Mouse (Mus musculus) MEL (cell line): ENCODE measurements around the gene Gm5868.

Source experiments
- BHLHE40 ChIP-seq: IDR thresholded peaks from 2 replicates; pipeline ENCODE4 v1.6.1; 2012; ENCODE audit warnings: low read depth, mild to moderate bottlenecking, inconsistent platforms, low read length, improper control_type of control experiment, borderline replicate concordance
- CTCF ChIP-seq, 3 experiments: IDR thresholded peaks in 2 of 3; conservative IDR thresholded peaks in 1 of 3; 2 replicates each; pipeline ENCODE4 v1.5.1; 2011 to 2012; ENCODE audit warnings: low read length in 3 of 3, low read depth in 2 of 3, mild to moderate bottlenecking in 2 of 3, improper control_type of control experiment in 1 of 3, inconsistent platforms in 1 of 3, mixed read lengths in 1 of 3, moderate library complexity in 1 of 3; ENCODE audit not compliant: control insufficient read depth in 1 of 3, insufficient read depth in 1 of 3, poor library complexity in 1 of 3, severe bottlenecking in 1 of 3
- EP300 ChIP-seq, 2 experiments: IDR thresholded peaks; 2 replicates each; pipeline ENCODE4 v1.6.1; 2011; ENCODE audit warnings: improper control_type of control experiment in 2 of 2, low read length in 2 of 2, low read depth in 1 of 2, mild to moderate bottlenecking in 1 of 2
- HCFC1 ChIP-seq: IDR thresholded peaks from 2 replicates; pipeline ENCODE4 v1.6.1; 2012; ENCODE audit warnings: low read depth, mild to moderate bottlenecking, inconsistent platforms, low read length, improper control_type of control experiment, moderate library complexity
- NRF1 ChIP-seq: IDR thresholded peaks from 2 replicates; pipeline ENCODE4 v1.6.1; 2014; ENCODE audit warnings: low read depth, mild to moderate bottlenecking, inconsistent platforms, low read length, improper control_type of control experiment, moderate library complexity; ENCODE audit not compliant: poor library complexity, insufficient read depth, severe bottlenecking
- POLR2A ChIP-seq, 2 experiments: IDR thresholded peaks; 2 replicates each; pipeline ENCODE4 v1.6.1; 2011 to 2012; ENCODE audit warnings: low read length in 2 of 2, mild to moderate bottlenecking in 2 of 2, control low read depth in 1 of 2, improper control_type of control experiment in 1 of 2, low read depth in 1 of 2, moderate library complexity in 1 of 2; ENCODE audit not compliant: control insufficient read depth in 1 of 2, insufficient read depth in 1 of 2, poor library complexity in 1 of 2
- POLR2AphosphoS2 ChIP-seq: IDR thresholded peaks from 2 replicates; pipeline ENCODE4 v1.6.1; 2011; ENCODE audit warnings: low read length, improper control_type of control experiment
- RCOR1 ChIP-seq: IDR thresholded peaks from 2 replicates; pipeline ENCODE4 v1.6.1; 2012; ENCODE audit warnings: low read depth, mild to moderate bottlenecking, inconsistent platforms, low read length, improper control_type of control experiment
- TBP ChIP-seq: IDR thresholded peaks from 2 replicates; pipeline ENCODE4 v1.8.0; 2011; ENCODE audit warnings: low read depth, low read length, improper control_type of control experiment
- UBTF ChIP-seq: IDR thresholded peaks from 2 replicates; pipeline ENCODE4 v1.6.1; 2012; ENCODE audit warnings: low read depth, mild to moderate bottlenecking, inconsistent platforms, low read length, improper control_type of control experiment, moderate library complexity, borderline replicate concordance; ENCODE audit not compliant: insufficient read depth
- USF2 ChIP-seq, 2 experiments: IDR thresholded peaks; 2 replicates each; pipeline ENCODE4 v1.6.1; 2011 to 2012; ENCODE audit warnings: improper control_type of control experiment in 2 of 2, low read length in 2 of 2, borderline replicate concordance in 1 of 2, inconsistent platforms in 1 of 2, low read depth in 1 of 2, mild to moderate bottlenecking in 1 of 2; ENCODE audit not compliant: insufficient read depth in 1 of 2
- ZKSCAN1 ChIP-seq: IDR thresholded peaks from 2 replicates; pipeline ENCODE4 v1.6.1; 2012; ENCODE audit warnings: low read depth, mild to moderate bottlenecking, inconsistent platforms, low read length, improper control_type of control experiment, moderate library complexity
- ZMIZ1 ChIP-seq: IDR thresholded peaks from 2 replicates; pipeline ENCODE4 v1.6.1; 2012; ENCODE audit warnings: low read depth, mild to moderate bottlenecking, inconsistent platforms, low read length, improper control_type of control experiment, moderate library complexity

GRCm38 (mm10) chr5:72636576-72636975 is 49.2 kb upstream of the Gm5868 start:
- TF ChIP-seq CTCF (IDR thresholded peaks at IDR 0.05 in 2 of 3, conservative IDR thresholded peaks at IDR 0.05 in 1 of 3; ENCODE audit: control insufficient read depth in 1 of 3, insufficient read depth in 1 of 3, low read depth in 2 of 3, low read length in 3 of 3, poor library complexity in 1 of 3, severe bottlenecking in 1 of 3) (no peak), POLR2AphosphoS2 (no peak), ZMIZ1 (no peak), ZKSCAN1 (no peak), UBTF (no peak), POLR2A (IDR thresholded peaks at IDR 0.05; ENCODE audit: control insufficient read depth in 1 of 2, insufficient read depth in 1 of 2, low read depth in 1 of 2, low read length in 2 of 2, poor library complexity in 1 of 2) (no peak), TBP (no peak), USF2 (IDR thresholded peaks at IDR 0.05; ENCODE audit: borderline replicate concordance in 1 of 2, insufficient read depth in 1 of 2, low read depth in 1 of 2, low read length in 2 of 2) (no peak), NRF1 (no peak), RCOR1 (no peak), BHLHE40 (no peak), EP300 (IDR thresholded peaks at IDR 0.05; ENCODE audit: low read depth in 1 of 2, low read length in 2 of 2) (no peak), HCFC1 (no peak)
